Mouse (Mus musculus) ES-CJ7 (cell line): Measurements from ENCODE around the gene Scn8a.
"Not testable (repeated sequence)": the region's sequence is repeated elsewhere in the genome, so short reads cannot be mapped to it uniquely, and the experiment has no call there.

Experiments
- DNase-seq: peaks from one replicate; pipeline ENCODE4 v3.0.0; 2011; ENCODE audit warnings: low read depth, low spot score

Gene Scn8a

GRCm38 (mm10) chr15:100869558-100869957, at the start of gene Scn8a:
Gene Scn8a (plus strand): TSS chr15:100869858.
- DNase-seq = no peak

GRCm38 (mm10) chr15:100821824-100822223, 47.8 kb upstream of the Scn8a start:
- no peak for DNase-seq

GRCm38 (mm10) chr15:100822370-100822769, 47.3 kb upstream of the Scn8a start:
- DNase-seq = not testable (repeated sequence)

- peak; percentile 26 for DNase-seq
These were observed 44.3 kb upstream of the Scn8a start for GRCm38 (mm10) chr15:100825249-100825856.

- no peak for DNase-seq
These were observed 43.6 kb upstream of the Scn8a start for GRCm38 (mm10) chr15:100826076-100826475.

GRCm38 (mm10) chr15:100829775-100830174, 39.9 kb upstream of the Scn8a start:
- no peak for DNase-seq

GRCm38 (mm10) chr15:100830682-100831081, 39.0 kb upstream of the Scn8a start:
- peak; percentile 79 for DNase-seq

- DNase-seq = no peak
These were observed 37.5 kb upstream of the Scn8a start for GRCm38 (mm10) chr15:100832144-100832543.

- no peak for DNase-seq
These were observed 36.9 kb upstream of the Scn8a start for GRCm38 (mm10) chr15:100832784-100833183.

- DNase-seq = peak; percentile 73
These were observed 32.9 kb upstream of the Scn8a start for GRCm38 (mm10) chr15:100836729-100837128.

- peak; percentile 91 for DNase-seq
These were observed 31.0 kb upstream of the Scn8a start for GRCm38 (mm10) chr15:100838607-100839207.

GRCm38 (mm10) chr15:100844336-100844735, 25.3 kb upstream of the Scn8a start:
- no peak for DNase-seq

- DNase-seq = no peak
These were observed 24.4 kb upstream of the Scn8a start for GRCm38 (mm10) chr15:100845049-100845879.

GRCm38 (mm10) chr15:100847193-100847592, 22.5 kb upstream of the Scn8a start:
- DNase-seq = peak; percentile 67

- no peak for DNase-seq
These were observed 12.1 kb upstream of the Scn8a start for GRCm38 (mm10) chr15:100857586-100857985.

- no peak for DNase-seq
These were observed 8.8 kb upstream of the Scn8a start for GRCm38 (mm10) chr15:100860856-100861255.

- peak; percentile 59 for DNase-seq
These were observed 4.1 kb upstream of the Scn8a start for GRCm38 (mm10) chr15:100865556-100865955.

GRCm38 (mm10) chr15:100870001-100870774, 530 bp downstream of the Scn8a start:
- peak; percentile 53 for DNase-seq

GRCm38 (mm10) chr15:100870775-100871106, 1.1 kb downstream of the Scn8a start:
- peak; percentile 37 for DNase-seq

GRCm38 (mm10) chr15:100871107-100872011, 1.7 kb downstream of the Scn8a start:
- DNase-seq = no peak

GRCm38 (mm10) chr15:100873155-100873554, 3.5 kb downstream of the Scn8a start:
- DNase-seq = peak; percentile 92
